Mouse (Mus musculus) brain, adult 2 months (tissue): ENCODE data around the gene Pdia5.

Source experiments
- DNase-seq: peaks from one replicate; pipeline ENCODE4 v3.0.0; 2011; ENCODE audit warnings: low read depth, low spot score

The Pdia5 gene

DNA sequence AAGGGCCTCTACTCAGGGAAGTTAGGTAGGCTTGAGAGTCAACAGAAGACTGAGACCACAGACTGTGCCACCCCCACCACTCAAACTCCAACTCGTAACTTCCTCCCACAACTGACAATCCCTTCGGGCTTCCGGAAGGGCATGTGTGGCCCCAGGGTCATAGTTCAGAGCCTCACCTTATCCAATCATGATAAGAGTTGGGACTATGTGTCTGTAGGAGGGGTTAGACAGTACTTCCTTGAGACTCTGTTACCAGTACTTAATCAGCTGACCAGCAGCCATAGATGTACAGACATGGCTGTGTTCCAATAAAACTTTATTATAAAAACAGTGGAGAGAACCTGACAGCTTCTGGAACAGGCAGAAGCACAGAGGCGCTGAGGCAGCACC, 48.7 kb downstream of the Pdia5 start:
- DNase-seq = no peak

DNA sequence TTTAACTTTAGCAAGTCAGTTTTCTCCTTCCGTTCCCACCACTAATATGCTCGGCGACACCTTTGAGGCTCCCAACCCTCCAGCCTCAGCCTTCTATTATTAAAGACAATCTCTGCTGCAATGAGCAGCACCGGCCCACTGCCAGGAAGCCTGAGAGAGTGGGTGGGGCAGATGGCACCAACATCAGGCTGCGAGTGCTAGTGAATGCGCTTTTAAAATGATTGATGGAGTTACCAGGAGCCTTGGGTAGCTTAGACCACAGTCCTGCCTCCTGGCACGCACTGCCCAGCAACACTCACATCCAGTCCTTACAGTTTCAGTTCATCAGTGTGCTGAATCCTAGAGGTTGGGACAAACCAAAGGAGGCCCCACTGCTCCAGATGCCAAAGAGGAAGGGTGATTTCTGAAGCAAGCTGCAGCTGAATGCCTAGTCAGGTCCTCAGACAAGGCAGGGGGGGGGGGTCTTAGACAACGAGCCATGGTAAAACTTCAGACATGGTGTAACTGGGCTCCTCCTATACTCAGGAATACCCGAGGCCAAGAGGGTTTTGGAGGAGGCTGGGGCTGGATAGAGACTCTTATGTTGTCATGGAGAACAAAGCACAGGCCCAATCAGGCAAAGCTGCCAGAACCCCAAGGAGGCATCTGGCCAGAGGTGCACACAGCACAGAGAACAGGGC, 49.2 kb downstream of the Pdia5 start:
- peak; percentile 74 for DNase-seq

GRCm38 (mm10) chr16:35439046-35439445, 51.6 kb downstream of the Pdia5 start:
- no peak for DNase-seq

- DNase-seq = peak; percentile 58
These were observed 59.1 kb downstream of the Pdia5 start for GRCm38 (mm10) chr16:35431608-35432007.

DNA sequence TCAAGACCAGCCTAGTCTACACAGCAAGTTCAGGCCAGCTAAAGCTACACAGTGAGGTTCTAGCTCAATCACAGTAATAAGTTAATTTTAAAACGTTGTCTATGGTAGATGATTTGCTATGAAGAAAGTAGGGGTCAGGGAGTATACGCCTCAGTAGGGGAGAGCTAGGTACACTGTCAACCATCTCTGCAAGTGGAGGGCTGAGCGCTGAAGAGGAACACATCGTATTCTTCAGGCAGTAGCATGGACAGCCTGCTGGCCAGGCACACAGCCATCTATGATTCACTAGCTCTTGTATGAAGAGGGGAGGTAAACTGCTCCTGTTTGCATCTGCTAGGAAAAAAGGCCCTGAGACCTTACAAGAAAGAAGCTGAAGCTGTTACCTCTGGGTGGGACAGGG, 65.7 kb downstream of the Pdia5 start:
- DNase-seq = peak; percentile 43

GRCm38 (mm10) chr16:35423250-35424139, 67.2 kb downstream of the Pdia5 start:
- peak; percentile 70 for DNase-seq

DNA sequence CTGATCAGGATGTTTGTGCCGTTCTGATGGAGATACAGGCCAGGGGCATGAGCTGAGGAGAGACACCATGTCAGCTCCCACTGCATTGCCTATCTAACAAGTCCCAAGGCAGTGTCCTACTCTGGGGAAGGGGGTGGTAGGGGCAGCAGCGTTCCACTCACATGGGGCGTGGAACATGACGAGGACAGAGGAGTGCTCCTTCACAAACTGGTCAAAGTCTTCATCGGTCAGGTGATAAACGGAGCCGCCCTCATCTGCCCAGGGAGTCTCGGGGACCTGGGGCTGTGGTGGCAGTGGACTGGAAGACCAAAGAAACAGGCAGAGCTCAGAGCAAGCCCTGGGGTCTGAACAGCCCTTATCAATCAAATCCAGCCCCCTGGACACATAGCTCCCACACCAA, 68.0 kb downstream of the Pdia5 start:
- DNase-seq = no peak

DNA sequence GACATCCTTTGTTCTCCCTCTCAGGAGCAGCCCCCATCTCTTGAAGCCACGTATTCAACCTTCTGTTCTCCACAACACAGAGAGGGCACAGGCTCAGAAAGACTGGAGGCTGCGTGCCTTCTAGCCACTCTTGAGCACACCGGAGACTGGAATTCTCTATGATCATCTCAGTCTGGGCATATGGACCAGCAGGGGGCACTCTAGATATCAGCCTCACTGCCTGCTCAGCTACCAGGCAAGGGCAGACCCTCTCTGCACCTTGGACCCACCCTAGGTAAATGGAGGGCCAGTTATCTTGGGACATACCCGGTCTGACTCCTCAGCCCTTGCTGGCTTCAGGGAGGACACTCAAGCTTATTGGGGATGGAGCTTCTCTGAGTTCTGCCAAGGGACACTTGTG, 68.5 kb downstream of the Pdia5 start:
- peak; percentile 48 for DNase-seq

DNA sequence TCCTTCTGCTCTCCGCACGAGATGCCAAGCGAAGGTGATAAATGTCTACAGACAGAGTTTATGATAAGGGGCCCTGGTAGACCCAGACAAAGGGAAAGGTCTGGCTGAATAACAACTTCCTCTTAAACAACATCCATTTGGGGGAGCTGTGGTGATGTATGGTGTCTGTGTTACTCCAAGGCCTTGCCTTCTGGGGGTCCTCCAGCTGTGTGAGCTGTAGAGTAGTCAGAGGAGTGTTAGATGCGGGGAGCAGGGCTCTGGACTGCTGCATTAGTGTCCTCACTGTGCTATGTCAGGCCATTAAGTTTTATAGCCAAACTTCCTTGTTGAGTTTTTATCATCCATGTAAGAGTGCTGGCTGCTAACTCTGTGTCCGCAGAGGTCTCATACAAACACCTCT, 76.1 kb downstream of the Pdia5 start:
- DNase-seq = no peak

DNA sequence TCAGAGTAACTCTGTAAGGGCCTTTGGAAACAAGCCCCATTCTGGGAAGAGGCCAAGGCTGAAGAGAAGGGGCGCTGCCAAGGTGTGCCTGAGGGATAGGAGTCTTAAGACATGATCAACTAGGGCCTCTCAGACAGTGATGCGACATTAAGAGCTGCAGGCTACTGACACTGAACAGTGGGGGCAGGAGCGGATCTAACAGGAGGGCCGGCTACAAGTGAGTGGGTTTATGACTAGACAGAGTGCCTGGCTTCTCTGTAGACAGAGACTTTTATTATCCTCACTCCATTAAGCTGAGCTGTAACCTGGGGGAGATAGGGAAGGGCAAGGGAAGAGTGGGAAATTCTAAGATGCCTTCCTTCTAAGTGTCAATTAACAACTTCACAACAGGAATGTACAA, 84.0 kb downstream of the Pdia5 start:
- no peak for DNase-seq

- peak; percentile 15 for DNase-seq
These were observed 84.5 kb downstream of the Pdia5 start for GRCm38 (mm10) chr16:35406166-35406565.

DNA sequence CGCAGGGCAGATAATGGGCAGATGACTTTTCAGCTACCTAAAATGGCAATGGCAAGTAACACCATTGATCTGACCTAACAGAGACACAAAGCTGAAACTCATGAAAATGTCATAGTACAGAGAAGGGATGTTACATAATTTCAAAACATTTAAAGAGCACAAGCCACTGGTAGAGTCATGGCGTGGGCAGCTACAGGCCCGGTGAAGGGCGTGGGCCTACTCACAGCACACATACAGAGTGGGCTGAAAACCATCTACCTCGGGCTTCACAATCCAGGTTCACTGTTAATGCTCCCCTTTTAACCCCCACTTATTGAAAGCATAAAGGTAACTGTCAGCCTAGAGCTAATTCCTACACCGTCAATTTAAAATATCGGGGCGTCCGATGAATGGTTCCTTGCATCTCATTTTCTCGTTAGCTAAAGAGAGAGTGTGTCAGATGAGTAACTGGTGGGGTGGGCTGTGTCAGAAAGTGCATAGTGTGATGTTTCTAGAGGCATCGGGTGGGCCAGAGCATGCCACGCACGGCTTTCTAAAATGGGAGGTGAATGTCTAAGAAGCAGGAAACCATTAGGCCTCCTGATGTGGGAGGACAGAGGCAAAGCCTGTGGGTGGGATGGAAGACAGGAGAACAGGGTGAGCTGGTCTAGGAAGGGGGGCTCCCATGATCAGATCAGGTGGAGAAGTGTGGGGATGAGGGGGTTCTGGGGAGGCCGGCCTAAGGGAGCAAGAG, 85.2 kb downstream of the Pdia5 start:
- peak; percentile 60 for DNase-seq

GRCm38 (mm10) chr16:35404864-35405263, 85.8 kb downstream of the Pdia5 start:
- DNase-seq = no peak

DNA sequence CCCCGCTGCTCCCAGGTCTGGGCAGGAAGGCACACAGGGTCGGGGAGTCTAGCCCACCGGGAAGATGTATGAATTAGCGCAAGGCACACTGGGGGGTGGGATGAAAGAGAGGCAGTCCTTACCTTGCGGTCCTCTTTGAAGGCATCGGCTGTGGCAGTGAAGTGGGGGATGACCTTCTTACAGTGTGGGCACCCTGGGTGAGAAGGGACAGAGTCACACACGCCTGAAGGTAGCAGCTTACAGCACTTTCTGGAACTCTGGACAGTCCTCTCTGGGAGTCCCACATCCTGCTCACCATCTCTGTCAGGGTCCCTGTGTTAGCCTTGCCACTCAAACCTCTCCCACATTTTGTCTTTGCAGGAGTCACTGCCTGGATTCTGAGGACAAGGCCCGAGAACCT, 86.8 kb downstream of the Pdia5 start:
- DNase-seq = no peak

- no peak for DNase-seq
These were observed 87.3 kb downstream of the Pdia5 start for GRCm38 (mm10) chr16:35403356-35403755.

DNA sequence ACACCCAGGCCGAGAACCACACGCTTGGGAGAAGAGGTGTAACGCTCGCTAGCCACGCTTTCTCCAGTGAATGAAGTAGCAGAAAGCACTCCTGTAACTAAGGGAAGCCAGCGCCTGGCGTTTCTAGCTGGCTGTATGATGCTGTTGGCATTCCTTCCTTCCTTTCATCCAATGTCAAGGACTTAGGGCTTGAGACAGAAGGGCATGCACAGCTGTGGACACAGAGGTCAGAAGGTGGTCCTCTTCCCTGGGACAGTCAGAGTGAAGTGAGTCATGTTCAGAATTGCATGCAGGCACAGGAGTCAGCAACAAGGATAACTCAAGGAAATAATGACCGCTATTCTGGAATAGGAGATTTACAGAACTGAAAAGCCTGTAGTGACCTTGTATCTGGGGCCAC, 97.9 kb downstream of the Pdia5 start:
- no peak for DNase-seq

DNA sequence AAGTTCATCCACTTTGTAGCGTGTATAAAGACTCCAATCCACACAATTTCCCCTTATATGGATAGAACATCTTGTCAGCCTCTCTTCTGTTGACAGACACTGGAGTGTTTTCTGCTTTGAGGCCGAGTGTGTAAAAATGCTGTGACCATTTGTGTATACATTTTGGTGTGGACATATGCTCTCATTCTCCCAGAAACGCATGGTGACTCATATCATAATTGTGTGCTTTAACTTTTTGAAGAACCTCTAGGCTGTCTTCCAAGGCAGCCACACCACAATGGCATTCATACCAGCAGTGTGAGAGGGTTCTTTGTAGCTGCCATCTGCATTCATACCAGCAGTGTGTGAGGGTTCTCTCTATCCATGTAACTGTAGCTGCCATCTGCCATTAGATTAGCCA, 105.0 kb downstream of the Pdia5 start:
- DNase-seq = peak; percentile 34

GRCm38 (mm10) chr16:35380048-35380447, 110.6 kb downstream of the Pdia5 start:
- no peak for DNase-seq

GRCm38 (mm10) chr16:35379344-35379743, 111.3 kb downstream of the Pdia5 start:
- no peak for DNase-seq

DNA sequence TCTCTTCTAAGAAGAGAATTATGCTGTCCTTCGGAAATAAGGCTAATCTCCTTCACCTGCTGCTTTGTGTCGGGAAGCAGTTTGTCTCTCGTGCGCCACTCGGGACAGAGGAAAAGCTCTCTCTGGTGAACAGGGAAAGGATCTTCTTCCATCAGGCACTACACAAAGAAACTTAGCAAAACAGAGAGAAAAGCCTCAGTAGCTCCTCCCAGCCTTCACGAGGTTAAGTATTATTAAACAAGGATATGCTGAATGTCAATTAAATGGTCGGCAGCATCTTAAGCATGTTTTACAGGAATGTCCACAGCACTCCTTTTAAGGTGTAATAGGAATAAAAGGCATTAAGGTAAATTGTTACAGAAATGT, 126.6 kb downstream of the Pdia5 start:
- no peak for DNase-seq

DNA sequence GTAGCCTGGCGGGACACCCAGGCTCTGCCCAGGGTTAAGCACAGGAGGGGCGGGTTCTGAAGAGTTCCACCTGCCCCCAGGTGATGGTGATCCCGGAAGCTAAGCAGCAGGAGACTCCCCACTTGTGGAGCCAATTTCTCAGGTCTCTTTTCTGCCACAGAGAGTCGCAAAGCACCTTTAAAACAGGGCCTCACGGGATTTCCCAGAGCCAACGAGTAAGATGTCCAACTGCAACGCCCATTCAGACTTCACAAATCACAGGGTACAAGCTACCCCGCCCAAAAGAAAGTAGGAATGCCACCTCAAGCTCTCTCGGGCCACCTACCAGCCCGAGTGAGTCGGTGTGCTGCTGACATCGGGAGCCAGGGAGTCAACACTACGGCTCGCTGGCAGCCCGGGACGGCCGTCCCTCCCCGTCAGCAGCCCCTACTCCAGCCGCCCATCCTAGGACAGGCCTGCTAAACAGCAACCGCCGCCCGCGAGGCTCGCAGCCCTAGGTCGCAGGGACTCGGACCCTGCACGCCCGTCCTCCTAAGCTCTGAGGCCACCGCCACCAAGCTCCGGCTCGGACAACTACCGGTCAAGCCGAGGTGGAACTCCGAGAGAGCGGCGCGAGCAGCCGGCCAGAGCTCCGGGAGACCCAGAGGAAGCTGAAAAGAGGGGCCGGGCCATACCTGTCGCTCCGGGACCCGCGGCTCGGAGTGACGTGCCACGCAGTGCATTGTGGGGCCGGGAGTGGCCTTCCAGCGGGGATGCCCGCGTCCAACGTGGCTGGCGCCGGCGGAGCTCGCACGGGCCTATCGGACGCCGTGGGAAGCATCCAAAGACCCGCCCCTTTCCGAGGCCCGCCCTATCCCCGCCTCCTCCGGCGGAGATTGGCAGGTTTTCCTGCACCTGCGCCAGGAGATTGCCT, 127.3 kb downstream of the Pdia5 start, which contains the start of gene Sec22a:
Gene Sec22a (minus strand): TSS at position 769 of the 913 bp plus-strand sequence.
- DNase-seq = peak; percentile 98
